In the genomic region with DNA sequence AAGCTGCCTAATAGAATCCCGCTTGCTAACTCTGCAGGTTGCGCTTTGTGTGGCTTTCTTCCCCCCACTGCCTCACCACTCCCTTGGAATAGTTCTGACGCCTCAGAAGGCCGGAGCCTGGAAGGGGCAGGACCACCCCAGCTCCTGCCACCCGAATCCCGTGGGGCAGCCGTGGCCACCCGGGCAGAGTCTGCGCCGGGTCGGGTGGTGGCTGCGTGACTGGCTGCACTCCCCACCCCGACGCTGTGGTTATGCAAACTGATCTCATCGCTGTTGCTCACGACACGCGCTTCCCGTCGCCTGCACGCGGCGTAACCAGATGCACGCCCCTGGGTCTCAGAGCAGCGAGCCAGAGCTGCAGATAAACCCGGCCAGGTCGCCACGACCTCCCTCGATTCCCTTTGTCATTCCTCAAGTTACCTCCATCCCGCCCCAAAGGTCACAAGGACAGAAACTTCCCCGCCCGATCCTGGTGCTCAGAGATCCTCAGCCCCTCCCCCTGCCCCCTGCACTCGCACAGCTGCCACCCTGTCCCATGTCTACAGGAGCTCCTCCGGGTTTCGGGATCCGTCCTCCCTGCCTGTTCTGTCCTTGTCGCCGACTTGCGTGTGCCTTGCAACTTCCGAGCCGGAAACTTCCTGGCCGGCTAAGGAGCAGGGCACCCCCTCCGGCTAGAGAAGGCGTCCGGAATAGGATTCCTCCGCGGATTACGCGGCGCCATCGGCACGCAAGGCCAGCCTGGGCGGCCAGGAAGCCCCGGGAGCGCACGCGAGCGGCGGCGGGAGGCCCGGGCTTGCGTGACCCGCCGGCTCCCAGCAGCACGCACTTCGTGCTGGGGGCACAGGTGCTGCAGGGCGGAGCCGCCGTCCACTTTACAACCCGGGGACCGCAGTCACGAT, we compare ENCODE assay signal across 8 mouse cellular contexts. TPM values are rescaled to one million over a fixed set of nuclear protein-coding genes. Genes with fewer than 3 reads are reported as not detected.
DNase-seq lines count a peak whose midpoint lies in the region; ATAC-seq and TF ChIP-seq lines count a peak whose summit lies in the region.

No protein-coding gene starts in this region.

- H3K9me3 ChIP-seq in intestine, embryonic 15.5 days: no peaks in the 10 kb centered on the region
- no peaks in the 10 kb centered on the region for H3K9me3 ChIP-seq in midbrain, embryonic 11.5 days (ENCODE audit: control insufficient read depth, low read length)

- no peaks in the 10 kb centered on the region for H3K36me3 ChIP-seq in intestine, embryonic 15.5 days
- no peaks in the 10 kb centered on the region for H3K36me3 ChIP-seq in midbrain, embryonic 11.5 days (ENCODE audit: control insufficient read depth, insufficient read depth, low read length)

- intact Hi-C loops in gastrocnemius, postnatal 36 days (cut with DNase I): loop anchor here (5.0 kb wide), 1 partner anchor 132 kb away; the partner anchor contains the start of gene Tiparp
- intact Hi-C loops in left cerebral cortex, postnatal 4 days (cut with DNase I): loop anchor here (5.0 kb wide), 1 partner anchor 132 kb away; the partner anchor contains the start of gene Tiparp

- H3K4me1 ChIP-seq in cortical plate, adult 2 months (ENCODE audit: control insufficient read depth, insufficient read depth, low read length): 0 out of 2 replicates have a peak, but pooled peaks cover 1% of the 10 kb centered on the region
- H3K4me1 ChIP-seq in intestine, embryonic 15.5 days (replicated peaks): no peaks in the 10 kb centered on the region
- peaks cover 14% of the 10 kb centered on the region for H3K4me1 ChIP-seq in midbrain, embryonic 11.5 days (ENCODE audit: control insufficient read depth, insufficient read depth, low read length)

- H3K27me3 ChIP-seq in intestine, embryonic 15.5 days (replicated peaks): no peaks in the 10 kb centered on the region
- peaks cover 11% of the 10 kb centered on the region for H3K27me3 ChIP-seq in midbrain, embryonic 11.5 days (ENCODE audit: control insufficient read depth, insufficient read depth, low read length)

- TF ChIP-seq CTCF in cortical plate, adult 2 months (IDR thresholded peaks at IDR 0.05; ENCODE audit: extremely low read depth, insufficient read depth, low read length): no peak

- TF ChIP-seq POLR2A in cortical plate, adult 2 months (IDR thresholded peaks at IDR 0.05; ENCODE audit: extremely low read depth, insufficient read depth, low read length): peak; percentile 84

- under 1% methylated on average over 72 of the region's 72 CpGs for WGBS in intestine, embryonic 15.5 days
- 0% methylated on average over 72 of the region's 72 CpGs for WGBS in midbrain, embryonic 11.5 days

- H3K9ac ChIP-seq in intestine, embryonic 15.5 days: peak overlapping the region; percentile 71
- peak overlapping the region; percentile 73 for H3K9ac ChIP-seq in midbrain, embryonic 11.5 days (ENCODE audit: low read length)

- peak; percentile 99 for DNase-seq in ZHBTc4 (ENCODE audit: low read depth, low spot score)
- peak; percentile 54 to 73 for DNase-seq in gastrocnemius, postnatal 36 days
- peak; percentile 51 for DNase-seq in left cerebral cortex, postnatal 4 days
- peak; percentile 98 for DNase-seq in midbrain, embryonic 11.5 days (ENCODE audit: low spot score, missing footprints)
- peak; percentile 60 for DNase-seq in right cerebral cortex, postnatal 4 days
- DNase-seq in yolk sac, embryonic 10.5 days (ENCODE audit: low spot score): peak; percentile 90

- H3K27ac ChIP-seq in cortical plate, adult 2 months (ENCODE audit: insufficient read depth, low read length): peak overlapping the region; percentile 74; the same call in 1 of the 2 replicates
- peak overlapping the region; percentile 92 for H3K27ac ChIP-seq in intestine, embryonic 15.5 days
- H3K27ac ChIP-seq in midbrain, embryonic 11.5 days (ENCODE audit: low read depth, low read length): peak overlapping the region; percentile 67

- peak; percentile 93 for ATAC-seq in intestine, embryonic 15.5 days
- peak; percentile 84 for ATAC-seq in midbrain, embryonic 11.5 days (ENCODE audit: low FRiP score)

- H3K4me3 ChIP-seq in cortical plate, adult 2 months (ENCODE audit: insufficient read depth, low read length): peak overlapping the region; percentile 80
- peak overlapping the region; percentile 59 for H3K4me3 ChIP-seq in intestine, embryonic 15.5 days (replicated peaks)
- peak overlapping the region; percentile 50 for H3K4me3 ChIP-seq in midbrain, embryonic 11.5 days (ENCODE audit: low read depth, low read length)

- peak overlapping the region; percentile 89 for H3K4me2 ChIP-seq in intestine, embryonic 15.5 days (replicated peaks)
- H3K4me2 ChIP-seq in midbrain, embryonic 11.5 days: peak overlapping the region; percentile 94

RNA-seq across cellular contexts. Expression of gene Lekr1, which starts 7.1 kb away (rescaled TPM):
- polyA plus RNA-seq in cortical plate, adult 2 months (2012; rRNA removed): 6.6 and 7.7 TPM in 2 replicates
- total RNA-seq in gastrocnemius, postnatal 36 days (2021): under 1 TPM; 0.35 to 0.48 TPM
- polyA plus RNA-seq in intestine, embryonic 15.5 days (2015; fragmentation: Nextera tagmentation; extraction: Ambion mirVana): 6.5 and 7.5 TPM in 2 replicates
- total RNA-seq in left cerebral cortex, postnatal 4 days (2021): 1 to 10 TPM; 5.9 to 6.7 TPM
- polyA plus RNA-seq in midbrain, embryonic 11.5 days (2014; fragmentation: Nextera tagmentation; extraction: Ambion mirVana): 5.5 and 7.4 TPM in 2 replicates

Comparison
In these comparisons a context has a peak if more than half of its experiments do, and no peak if none do; other contexts are left out.
1. Peak in every context shown above with its lines: DNase-seq, ATAC-seq, H3K4me3 ChIP-seq and H3K27ac ChIP-seq.